Mouse (Mus musculus) lung, embryonic 15.5 days (tissue): Measurements from ENCODE around the gene Hjurp. TPM values are rescaled to one million over a fixed set of nuclear protein-coding genes. Genes with fewer than 3 reads are reported as not detected.

Source experiments
- ATAC-seq: fragments of 200-750 bp; cut with Nextera tagmentation; 2 replicates; pipeline ENCODE4 v1.8.0; 2017; ENCODE audit warnings: moderate number of reproducible peaks, borderline replicate concordance; ENCODE audit not compliant: low FRiP score, low TSS enrichment; ENCODE audit errors: extremely low read depth
- H3K27ac ChIP-seq: fragments of 300-500 bp; sonication (generic); 2 replicates; pipeline ENCODE4 v1.5.1; 2015; ENCODE audit warnings: moderate library complexity, mild to moderate bottlenecking, inconsistent platforms
- H3K27me3 ChIP-seq: fragments of 300-500 bp; sonication (generic); 2 replicates; pipeline ENCODE4 v1.6.1; 2015; ENCODE audit warnings: inconsistent platforms
- H3K36me3 ChIP-seq: fragments of 300-500 bp; sonication (generic); 2 replicates; pipeline ENCODE4 v1.6.1; 2015; ENCODE audit warnings: inconsistent platforms
- H3K4me1 ChIP-seq: fragments of 300-500 bp; sonication (generic); 2 replicates; pipeline ENCODE4 v1.6.1; 2015; ENCODE audit warnings: inconsistent platforms
- H3K4me2 ChIP-seq: fragments of 300-500 bp; sonication (generic); 2 replicates; pipeline ENCODE4 v1.6.1; 2015; ENCODE audit warnings: inconsistent platforms, mild to moderate bottlenecking, moderate library complexity
- H3K4me3 ChIP-seq: fragments of 300-500 bp; sonication (generic); 2 replicates; pipeline ENCODE4 v1.5.1; 2015; ENCODE audit warnings: mild to moderate bottlenecking, inconsistent platforms
- H3K9ac ChIP-seq: fragments of 300-500 bp; sonication (generic); 2 replicates; pipeline ENCODE4 v1.6.1; 2015; ENCODE audit warnings: inconsistent platforms
- H3K9me3 ChIP-seq: fragments of 300-500 bp; sonication (generic); 2 replicates; pipeline ENCODE4 v1.6.1; 2016; ENCODE audit warnings: inconsistent platforms
- WGBS: fragments of 180-500 bp; shearing (Covaris S2); methylation state at CpG from one replicate; pipeline ENCODE4 v1.1.7; 2015; 5-methylcytosine and 5-hydroxymethylcytosine counted together
- polyA plus RNA-seq: library from polyadenylated mRNA; unstranded; fragments of >200 nt; fragmentation: Nextera tagmentation; extraction: Ambion mirVana; gene quantifications from 2 replicates; pipeline ENCODE4 v1.2.1, GENCODE M21; 2015

Gene Hjurp
- polyA plus RNA-seq, 1 experiment from 2014 or later, result 198 TPM

DNA sequence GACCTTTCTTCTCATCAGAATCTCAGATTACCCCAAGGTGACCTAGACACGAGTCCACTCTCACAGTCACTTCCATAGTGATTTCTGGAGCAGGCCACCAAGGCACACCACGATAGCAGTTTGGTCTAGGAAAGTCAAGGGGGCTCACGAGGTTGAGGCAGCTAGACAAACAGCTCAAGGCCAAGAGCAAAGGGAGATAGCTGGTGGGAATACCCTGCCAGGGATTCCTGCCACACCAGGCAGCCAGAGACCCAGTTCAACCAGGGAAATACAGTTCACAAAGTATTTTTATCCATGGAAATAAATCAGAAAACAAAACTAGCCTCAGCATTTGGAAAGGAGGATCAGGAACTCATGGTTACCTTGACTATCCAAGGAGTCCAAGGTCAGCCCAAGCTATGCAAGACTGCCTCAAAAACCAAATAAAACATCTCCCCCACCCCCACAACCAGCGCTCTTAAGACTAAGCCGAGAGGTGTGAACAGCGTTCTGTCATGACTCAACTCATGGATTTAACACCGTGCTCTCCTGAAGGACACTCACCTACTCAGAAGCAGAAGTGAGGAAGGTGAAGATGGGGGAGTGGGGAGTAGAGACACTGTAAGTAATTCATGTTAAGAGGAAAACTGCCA, 13.1 kb downstream of the Hjurp start:
- Histone ChIP-seq H3K9me3 (no peaks in the 10 kb centered on the region), H3K4me1 (no peaks in the 10 kb centered on the region), H3K27ac (no peak overlapping the region), H3K27me3 (no peaks in the 10 kb centered on the region), H3K9ac (no peak overlapping the region), H3K4me2 (no peak overlapping the region), H3K36me3 (peaks cover 97% of the 10 kb centered on the region), H3K4me3 (no peak overlapping the region)
- ATAC-seq, result no peak
- 82% methylated on average over 7 of the region's 7 CpGs for WGBS

- no peaks in the 10 kb centered on the region for H3K9me3 ChIP-seq
- H3K4me1 ChIP-seq, result no peaks in the 10 kb centered on the region
- peaks cover 91% of the 10 kb centered on the region for H3K36me3 ChIP-seq
- H3K27ac ChIP-seq, result no peak overlapping the region
- ATAC-seq, result no peak
- no peak overlapping the region for H3K4me3 ChIP-seq
- H3K4me2 ChIP-seq, result no peak overlapping the region
- no peaks in the 10 kb centered on the region for H3K27me3 ChIP-seq
- 90% methylated on average over 5 of the region's 5 CpGs for WGBS
- H3K9ac ChIP-seq, result no peak overlapping the region
These were observed 13.7 kb downstream of the Hjurp start for GRCm38 (mm10) chr1:88263778-88264177.

DNA sequence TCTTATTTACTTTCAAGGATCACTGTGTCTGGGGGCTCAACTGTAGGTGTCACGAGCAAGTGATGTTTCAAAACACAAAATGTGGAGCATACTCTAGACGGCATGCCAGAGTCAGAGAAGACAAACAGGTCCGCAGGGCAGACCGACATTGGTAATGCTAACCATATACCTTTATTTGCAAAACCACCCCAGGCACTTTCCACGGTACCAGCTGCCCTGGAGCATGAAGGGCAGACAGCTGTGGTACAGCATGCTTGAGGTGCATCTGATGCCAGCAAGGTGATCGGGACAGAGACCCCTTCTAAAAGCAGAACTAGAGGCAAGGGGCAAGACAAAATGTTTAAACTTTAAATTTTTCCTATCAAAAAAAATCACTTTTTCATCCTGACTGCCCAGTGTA, 14.5 kb downstream of the Hjurp start:
- 72% methylated on average over 6 of the region's 6 CpGs for WGBS
- H3K4me3 ChIP-seq, result no peak overlapping the region
- H3K4me1 ChIP-seq, result no peaks in the 10 kb centered on the region
- H3K27me3 ChIP-seq, result no peaks in the 10 kb centered on the region
- no peak overlapping the region for H3K4me2 ChIP-seq
- no peak overlapping the region for H3K27ac ChIP-seq
- no peak for ATAC-seq
- no peak overlapping the region for H3K9ac ChIP-seq
- peaks cover 83% of the 10 kb centered on the region for H3K36me3 ChIP-seq
- H3K9me3 ChIP-seq, result no peaks in the 10 kb centered on the region

GRCm38 (mm10) chr1:88262255-88262654, 15.2 kb downstream of the Hjurp start:
- 66% methylated on average over 4 of the region's 4 CpGs for WGBS
- Histone ChIP-seq H3K9ac (no peak overlapping the region), H3K4me2 (no peak overlapping the region), H3K4me1 (no peaks in the 10 kb centered on the region), H3K27ac (no peak overlapping the region), H3K9me3 (no peaks in the 10 kb centered on the region), H3K36me3 (peaks cover 76% of the 10 kb centered on the region), H3K4me3 (no peak overlapping the region), H3K27me3 (no peaks in the 10 kb centered on the region)
- no peak for ATAC-seq

GRCm38 (mm10) chr1:88261706-88262105, 15.7 kb downstream of the Hjurp start:
- no peaks in the 10 kb centered on the region for H3K4me1 ChIP-seq
- H3K9ac ChIP-seq, result no peak overlapping the region
- peaks cover 71% of the 10 kb centered on the region for H3K36me3 ChIP-seq
- H3K27me3 ChIP-seq, result no peaks in the 10 kb centered on the region
- no peak overlapping the region for H3K4me3 ChIP-seq
- H3K4me2 ChIP-seq, result no peak overlapping the region
- 85% methylated on average over 7 of the region's 7 CpGs for WGBS
- no peak overlapping the region for H3K27ac ChIP-seq
- no peak for ATAC-seq
- no peaks in the 10 kb centered on the region for H3K9me3 ChIP-seq

GRCm38 (mm10) chr1:88260604-88261377, 16.6 kb downstream of the Hjurp start:
- Histone ChIP-seq H3K36me3 (peaks cover 61% of the 10 kb centered on the region), H3K4me2 (no peak overlapping the region), H3K27me3 (no peaks in the 10 kb centered on the region), H3K4me3 (no peak overlapping the region), H3K9me3 (no peaks in the 10 kb centered on the region), H3K9ac (no peak overlapping the region), H3K27ac (no peak overlapping the region), H3K4me1 (no peaks in the 10 kb centered on the region)
- WGBS, result 78% methylated on average over 10 of the region's 10 CpGs
- ATAC-seq, result no peak

DNA sequence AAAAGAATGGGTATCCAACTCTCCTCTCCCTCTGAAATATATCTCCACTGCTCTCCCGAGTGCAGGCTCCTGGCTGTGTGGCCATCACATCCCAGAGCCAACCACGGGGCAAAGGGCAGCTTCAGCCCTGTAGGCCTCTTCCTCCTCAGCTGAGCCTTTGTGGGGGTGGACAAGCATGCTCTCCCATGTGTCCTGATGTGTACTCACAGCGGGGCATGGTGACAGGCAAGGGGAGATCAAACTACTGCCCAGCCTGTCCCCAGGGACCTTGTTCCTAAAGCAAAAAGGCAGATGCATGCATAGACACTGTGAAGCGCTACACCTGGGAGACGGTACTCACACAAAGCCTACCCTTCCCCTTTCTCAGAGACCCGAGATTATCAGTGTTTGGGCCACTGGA, 17.3 kb downstream of the Hjurp start:
- Histone ChIP-seq H3K4me1 (no peaks in the 10 kb centered on the region), H3K4me2 (no peak overlapping the region), H3K9ac (no peak overlapping the region), H3K27ac (no peak overlapping the region), H3K9me3 (no peaks in the 10 kb centered on the region), H3K36me3 (peaks cover 55% of the 10 kb centered on the region), H3K27me3 (no peaks in the 10 kb centered on the region), H3K4me3 (no peak overlapping the region)
- 72% methylated on average over 6 of the region's 6 CpGs for WGBS
- 0 out of 2 replicates have a peak, but pooled peaks have one; percentile 1 for ATAC-seq

DNA sequence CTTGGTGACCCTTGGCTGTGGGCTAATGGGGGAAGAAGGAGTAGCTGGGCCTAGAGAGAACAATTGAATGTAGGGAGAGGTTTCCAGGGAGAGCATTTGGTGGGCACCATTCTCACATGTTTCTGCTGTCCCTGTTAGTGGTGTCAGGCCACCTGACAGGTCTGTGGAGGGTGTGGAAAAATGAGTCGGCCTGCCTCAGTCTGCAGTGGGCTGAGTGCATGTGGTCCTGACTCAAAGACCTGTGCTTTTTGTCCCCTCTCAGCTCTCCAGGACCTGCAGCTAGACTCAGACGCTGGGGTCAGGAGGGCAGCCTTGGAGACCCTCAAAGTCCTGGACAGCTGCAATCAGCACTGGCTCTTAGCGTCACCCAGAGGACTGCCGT, 17.8 kb downstream of the Hjurp start:
- no peak overlapping the region for H3K27ac ChIP-seq
- peak; percentile 2; the same call in 1 of the 2 replicates for ATAC-seq
- H3K9ac ChIP-seq, result no peak overlapping the region
- H3K27me3 ChIP-seq, result no peaks in the 10 kb centered on the region
- 68% methylated on average over 4 of the region's 4 CpGs for WGBS
- peaks cover 50% of the 10 kb centered on the region for H3K36me3 ChIP-seq
- no peaks in the 10 kb centered on the region; the same call in 1 of the 2 replicates for H3K9me3 ChIP-seq
- no peak overlapping the region for H3K4me3 ChIP-seq
- H3K4me2 ChIP-seq, result no peak overlapping the region
- H3K4me1 ChIP-seq, result no peaks in the 10 kb centered on the region

GRCm38 (mm10) chr1:88258881-88259642, 18.4 kb downstream of the Hjurp start:
- ATAC-seq, result peak; percentile 2; the same call in 1 of the 2 replicates
- no peak overlapping the region for H3K27ac ChIP-seq
- WGBS, result 58% methylated on average over 8 of the region's 8 CpGs
- no peak overlapping the region for H3K4me3 ChIP-seq
- no peaks in the 10 kb centered on the region for H3K27me3 ChIP-seq
- H3K9ac ChIP-seq, result no peak overlapping the region
- no peaks in the 10 kb centered on the region; the same call in 1 of the 2 replicates for H3K9me3 ChIP-seq
- peaks cover 44% of the 10 kb centered on the region for H3K36me3 ChIP-seq
- no peaks in the 10 kb centered on the region for H3K4me1 ChIP-seq
- H3K4me2 ChIP-seq, result no peak overlapping the region

DNA sequence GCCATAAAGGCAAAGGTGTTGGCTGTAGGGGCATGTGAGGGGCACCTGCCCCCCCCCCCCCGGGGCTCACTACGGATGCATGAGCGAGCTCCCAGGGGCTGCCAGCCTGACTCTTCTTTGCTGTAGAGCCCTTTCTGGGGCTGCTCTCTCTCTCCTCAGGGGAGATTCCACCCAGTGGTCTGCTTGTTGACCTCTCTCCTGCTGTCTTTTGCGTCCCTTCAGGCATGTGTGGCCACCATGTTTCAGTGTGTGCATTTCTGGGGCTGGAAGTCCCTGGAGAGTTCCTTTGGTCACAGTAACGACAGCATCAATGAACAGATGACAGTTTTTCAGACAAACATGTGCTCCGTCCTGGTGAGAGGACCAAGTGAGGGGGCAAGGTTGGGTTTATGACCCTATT, 19.1 kb downstream of the Hjurp start:
- Histone ChIP-seq H3K9me3 (no peaks in the 10 kb centered on the region; the same call in 1 of the 2 replicates), H3K9ac (no peak overlapping the region), H3K27me3 (no peaks in the 10 kb centered on the region), H3K4me2 (no peak overlapping the region), H3K27ac (no peak overlapping the region), H3K4me1 (no peaks in the 10 kb centered on the region), H3K4me3 (no peak overlapping the region), H3K36me3 (peaks cover 37% of the 10 kb centered on the region)
- WGBS, result 62% methylated on average over 6 of the region's 6 CpGs
- no peak for ATAC-seq

DNA sequence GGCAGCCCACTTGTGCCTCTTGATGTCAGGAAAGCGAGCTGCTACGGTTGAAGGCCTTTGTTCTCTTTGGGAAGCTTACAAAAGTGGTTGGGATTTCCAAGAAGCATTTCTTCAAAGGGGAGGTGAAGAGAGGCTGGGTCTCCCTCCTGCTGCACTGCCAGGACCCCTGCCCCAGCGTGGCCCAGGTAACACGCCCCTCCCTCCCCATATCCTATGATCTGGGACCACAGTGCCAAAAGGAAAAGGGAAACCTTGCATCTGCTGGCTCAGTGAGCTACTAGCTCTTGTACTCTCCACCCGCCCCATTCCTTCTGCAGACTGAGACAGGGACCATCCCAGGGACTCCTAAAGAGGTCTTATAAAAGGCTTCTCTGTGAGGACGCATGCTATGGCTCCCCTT, 19.8 kb downstream of the Hjurp start:
- H3K9ac ChIP-seq, result no peak overlapping the region
- 81% methylated on average over 6 of the region's 6 CpGs for WGBS
- no peak overlapping the region for H3K27ac ChIP-seq
- no peaks in the 10 kb centered on the region for H3K27me3 ChIP-seq
- peaks cover 30% of the 10 kb centered on the region for H3K36me3 ChIP-seq
- no peaks in the 10 kb centered on the region; the same call in 1 of the 2 replicates for H3K9me3 ChIP-seq
- no peak overlapping the region for H3K4me2 ChIP-seq
- H3K4me1 ChIP-seq, result no peaks in the 10 kb centered on the region
- ATAC-seq, result no peak
- H3K4me3 ChIP-seq, result no peak overlapping the region
